Mouse (Mus musculus) spleen, adult 2 months (tissue): Measurements from ENCODE around the gene 9230110F15Rik.

Experiments used
- CTCF ChIP-seq: fragments of 200-500 bp; IDR thresholded peaks from 2 replicates; pipeline ENCODE4 v1.5.1; 2011; ENCODE audit warnings: mild to moderate bottlenecking, inconsistent platforms; ENCODE audit not compliant: insufficient read depth, insufficient read length, insufficient replicate concordance; ENCODE audit errors: extremely low read depth
- POLR2A ChIP-seq: fragments of 200-500 bp; IDR thresholded peaks from 2 replicates; pipeline ENCODE4 v1.6.1; 2011; ENCODE audit warnings: low read depth, low read length, inconsistent platforms

DNA sequence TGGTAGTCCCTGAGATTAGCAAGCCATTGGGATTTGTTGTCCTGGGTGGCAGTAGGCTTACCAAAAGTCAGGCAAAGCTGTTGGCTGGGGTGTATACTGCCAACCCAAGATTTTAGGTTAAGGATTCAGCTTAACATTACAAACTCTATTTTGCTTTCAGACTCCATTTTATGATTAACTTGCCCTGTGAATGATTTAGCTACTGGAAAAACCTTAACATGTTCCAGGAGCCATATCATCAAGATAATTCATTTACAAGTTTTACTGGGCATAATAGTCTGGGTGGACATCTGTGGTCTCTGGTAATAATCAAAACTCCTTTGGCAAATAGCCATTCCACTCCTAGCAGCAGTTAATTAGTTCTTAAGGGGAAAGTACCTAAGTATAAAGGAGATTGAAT lies 45.8 kb downstream of the 9230110F15Rik start:
- no peak for TF ChIP-seq POLR2A
- TF ChIP-seq CTCF: no peak
